Mouse (Mus musculus): ENCODE results near the gene Cir1.
A peak's percentile ranks its signal among the peaks of the same experiment; 100 is the strongest.

Gene Cir1

DNA sequence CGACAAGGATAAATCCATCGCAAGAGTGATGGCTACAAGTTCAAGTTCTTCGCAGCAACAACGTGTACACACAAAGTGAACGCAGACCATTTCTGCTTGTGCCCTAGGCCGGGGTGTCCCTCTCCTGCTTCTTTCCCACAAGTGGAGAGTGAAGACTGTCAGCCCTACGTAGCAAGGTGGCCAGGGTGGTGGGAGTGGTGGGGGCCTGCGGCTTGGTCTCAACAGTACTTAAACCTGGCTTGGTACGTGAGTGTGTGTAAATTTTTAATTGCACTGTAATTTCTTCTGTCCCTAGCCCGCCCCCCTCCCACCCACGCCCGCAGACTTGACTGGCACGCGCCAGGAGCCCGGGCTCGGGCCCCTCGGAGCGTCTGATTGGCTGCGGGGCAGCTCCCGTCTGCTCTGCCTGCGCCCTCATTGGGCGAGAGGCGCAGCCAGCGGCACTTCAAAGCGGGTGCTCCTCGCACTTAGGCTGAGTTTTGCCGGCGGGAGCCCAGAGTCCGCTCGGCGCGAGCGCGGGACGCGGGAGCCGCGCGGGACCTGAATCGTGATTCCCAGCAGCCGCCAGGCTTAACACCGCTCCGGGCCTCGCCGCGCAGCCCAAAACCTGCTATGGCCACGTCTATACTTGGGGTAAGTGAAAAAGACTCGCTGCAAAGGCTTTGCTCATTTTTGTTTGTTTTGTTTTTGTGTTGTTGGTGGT, 40.9 kb downstream of the Cir1 start, which contains the start of gene Sp9:
Sp9 (plus strand) TSS at position 467 of the 703 bp plus-strand sequence.
- peak; percentile 91 for DNase-seq

DNA sequence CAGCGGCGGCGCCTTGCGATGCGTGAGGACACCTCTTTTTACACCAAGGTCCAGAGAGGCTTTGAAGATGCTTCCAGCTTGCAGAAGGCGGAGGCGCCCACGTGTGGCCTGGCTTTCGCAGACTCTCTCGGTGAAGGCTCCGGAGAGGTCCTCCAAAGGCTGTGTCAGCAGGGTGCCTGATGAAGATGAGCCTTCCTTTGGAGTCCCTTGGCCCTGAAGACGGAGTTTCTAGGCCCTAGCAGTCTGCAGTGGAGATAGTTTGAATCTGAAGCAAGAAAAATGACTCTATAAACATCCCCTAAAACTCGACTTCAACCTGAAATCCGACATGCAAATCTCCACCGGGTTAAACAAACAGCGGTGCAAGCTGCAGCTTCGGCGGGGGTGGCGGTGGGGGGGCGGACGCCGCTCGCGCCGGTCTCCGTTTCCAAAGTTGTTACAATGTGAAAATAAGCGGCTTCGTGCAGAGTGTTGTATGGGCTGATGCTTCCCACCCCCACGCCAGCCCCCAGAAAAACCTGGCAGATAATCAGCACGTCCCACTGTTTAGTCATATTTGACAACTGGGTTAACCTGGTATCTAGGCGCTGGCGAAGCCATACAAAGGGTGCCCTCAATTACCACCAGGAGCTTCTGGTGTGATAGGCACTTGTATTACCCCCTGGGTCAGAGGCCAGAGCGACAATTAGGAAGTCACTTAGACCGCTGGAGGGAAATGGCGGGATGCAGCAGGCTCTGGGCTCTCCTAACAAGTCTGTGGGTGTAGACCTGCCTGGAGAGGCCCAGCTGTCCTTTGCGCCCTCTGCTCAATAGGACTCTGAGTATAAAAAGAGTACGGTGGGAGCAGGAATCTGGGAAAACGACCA, 41.7 kb downstream of the Cir1 start:
- DNase-seq: peak; percentile 89

DNA sequence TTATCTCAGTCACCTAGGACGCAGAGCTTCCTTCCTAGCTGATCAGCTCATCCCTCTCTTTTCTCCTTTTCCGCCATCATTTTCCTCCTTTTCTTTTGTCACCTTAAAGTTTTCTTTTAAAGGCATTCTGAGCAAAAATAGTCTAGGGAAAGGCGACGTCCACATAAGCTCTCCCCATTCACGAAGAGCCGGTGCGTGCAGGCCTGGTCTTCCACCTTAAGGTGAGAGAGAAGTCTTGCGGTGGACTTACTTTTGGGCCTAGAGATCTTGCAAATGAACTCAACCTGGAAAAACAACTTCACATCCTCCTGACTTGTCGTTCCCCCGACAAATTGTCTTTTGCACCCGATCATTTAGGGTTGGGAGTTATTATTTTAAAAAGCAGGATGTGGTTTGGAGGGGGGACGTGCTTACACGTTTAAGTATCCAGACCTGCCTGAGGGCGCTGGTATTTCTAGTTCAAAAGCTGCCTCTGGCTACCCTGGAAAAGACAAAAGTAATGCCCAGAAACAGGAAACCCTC, 42.4 kb downstream of the Cir1 start:
- no peak for DNase-seq

DNA sequence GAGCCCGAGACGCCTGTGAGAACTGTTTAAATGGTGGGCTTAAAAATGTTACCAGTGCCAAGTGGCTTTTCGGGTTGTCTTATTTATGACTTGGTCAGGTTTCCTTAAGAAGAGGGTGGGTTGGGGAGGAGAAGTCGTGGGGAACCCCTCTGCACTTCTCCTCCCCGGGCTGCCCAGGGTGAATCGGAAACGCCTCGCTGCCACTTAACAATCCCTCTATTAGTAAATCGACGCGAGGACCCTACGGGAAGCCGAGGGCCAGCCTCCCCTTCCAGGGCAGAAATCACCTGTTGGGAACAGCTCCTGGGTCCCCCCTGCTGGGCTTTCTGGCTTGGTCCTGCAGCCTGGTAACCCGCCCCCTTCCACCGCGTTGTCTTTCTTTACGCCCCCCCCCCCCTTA, 42.8 kb downstream of the Cir1 start:
- no peak for DNase-seq

DNA sequence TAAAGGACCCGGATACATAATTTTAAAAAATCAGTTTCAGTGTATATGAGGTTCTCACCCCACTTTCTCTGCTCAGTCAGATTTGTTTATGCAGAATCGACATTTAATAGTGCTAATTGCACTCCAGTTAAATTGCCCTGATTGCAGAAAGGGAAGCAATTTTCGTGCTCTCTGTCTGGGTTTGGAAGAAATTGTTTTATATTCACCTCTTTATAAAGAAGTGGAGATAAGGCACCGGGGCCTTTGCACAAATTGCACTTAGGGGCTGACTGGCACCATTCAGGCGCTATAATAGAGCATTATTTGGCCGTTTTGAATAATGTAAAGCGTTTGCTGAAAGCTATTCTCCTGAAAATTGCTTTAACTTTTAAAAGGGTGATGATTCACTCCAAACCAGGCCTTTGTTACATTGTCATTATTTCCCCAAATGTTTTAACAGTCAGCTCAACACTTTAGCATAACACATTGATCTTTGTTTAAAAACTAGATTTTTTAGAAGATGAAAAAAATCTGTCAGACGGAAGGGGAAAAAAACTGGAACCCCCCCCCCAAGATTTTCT, 43.6 kb downstream of the Cir1 start:
- no peak for DNase-seq

DNA sequence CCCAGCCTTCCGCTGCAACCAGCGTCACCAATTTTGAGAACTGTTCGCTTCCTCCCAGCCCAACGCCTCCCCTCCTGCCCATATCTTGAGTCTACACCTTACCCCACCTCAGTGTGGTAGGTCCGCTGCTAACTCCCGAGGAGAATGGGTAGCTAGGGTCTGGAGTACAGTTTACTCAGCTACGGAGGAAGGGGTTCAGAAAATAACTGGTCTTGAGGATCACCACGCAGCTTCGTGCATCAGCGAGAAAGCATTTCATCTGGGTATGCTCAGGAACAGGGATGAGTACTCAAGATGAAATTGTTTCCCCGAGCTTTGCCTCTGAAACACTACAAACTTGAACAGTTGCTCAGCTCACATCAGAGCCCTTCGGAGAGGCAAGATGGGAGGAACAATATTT, 44.2 kb downstream of the Cir1 start:
- DNase-seq: no peak

DNA sequence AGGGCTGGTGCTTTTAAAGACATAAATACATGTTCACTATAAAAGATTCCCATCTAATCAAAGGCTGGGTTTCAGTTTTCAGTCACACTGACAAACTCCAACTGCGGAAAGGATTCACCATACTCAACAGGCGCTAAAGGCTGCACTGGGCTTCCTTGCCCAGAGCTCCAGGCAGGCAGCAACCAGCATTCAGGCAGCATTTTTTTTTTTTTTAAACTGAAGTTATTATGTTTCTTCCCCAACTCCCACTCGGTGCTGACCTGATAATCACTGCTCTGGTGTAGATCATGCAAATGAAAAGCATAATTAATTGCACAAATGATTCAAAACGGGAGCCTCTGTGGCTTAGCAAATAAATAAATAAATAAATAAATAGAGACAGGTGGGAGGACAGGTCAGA, 44.7 kb downstream of the Cir1 start:
- DNase-seq: no peak

DNA sequence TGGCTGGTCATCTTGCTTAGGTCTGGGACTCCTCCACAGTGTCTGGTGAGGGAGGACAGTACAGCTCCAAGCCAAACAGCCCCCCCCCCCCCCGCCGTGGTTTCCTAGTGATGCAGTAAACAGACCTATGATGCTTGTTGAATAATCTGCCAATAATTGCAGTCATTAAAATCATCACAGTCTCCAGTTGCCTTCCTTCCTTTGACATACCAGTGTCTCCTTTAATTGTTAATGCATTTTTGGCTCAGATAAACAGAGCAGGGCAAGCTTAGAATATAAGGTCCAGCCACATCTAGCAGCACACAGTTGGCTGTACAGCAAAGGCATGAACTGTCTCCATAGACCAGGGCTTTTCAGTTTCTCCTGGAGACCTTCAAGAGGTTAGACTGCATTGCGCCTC, 45.3 kb downstream of the Cir1 start:
- no peak for DNase-seq

DNA sequence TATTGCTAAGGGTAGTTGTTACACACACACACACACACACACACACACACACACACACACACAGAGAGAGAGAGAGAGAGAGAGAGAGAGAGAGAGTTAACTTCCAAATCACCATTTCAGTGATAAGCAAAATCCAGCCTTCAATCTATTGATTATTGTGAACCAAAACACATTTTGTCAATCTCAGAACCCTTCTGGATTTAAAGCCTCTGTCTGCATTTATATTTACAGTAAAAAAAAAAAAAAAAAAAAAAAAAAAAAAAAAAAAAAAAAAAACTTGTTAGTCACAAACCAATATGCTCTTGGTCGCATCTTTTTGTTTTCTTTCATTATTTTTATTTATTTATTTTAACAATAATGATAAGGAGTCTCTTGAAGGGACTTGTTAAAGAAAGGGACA, 45.9 kb downstream of the Cir1 start:
- DNase-seq: no peak

DNA sequence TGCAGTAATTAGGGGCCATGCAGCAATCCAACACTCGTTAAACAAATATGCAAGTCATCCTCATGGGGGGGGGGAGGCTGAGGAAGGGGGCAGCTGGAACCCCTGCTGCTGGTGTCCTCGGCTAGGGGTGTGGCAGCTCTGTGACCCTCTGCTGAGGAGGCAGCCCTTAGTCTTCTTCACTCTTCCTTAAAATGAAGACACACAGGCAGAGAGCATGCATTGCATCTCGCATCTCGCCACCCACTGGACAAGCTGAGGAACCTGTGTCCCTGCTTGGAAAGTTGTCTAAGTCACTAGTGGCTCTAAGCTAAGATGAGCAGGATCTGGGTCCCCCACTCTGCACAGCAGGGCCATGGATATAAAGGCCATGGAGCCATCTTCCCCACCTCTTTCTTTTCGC, 46.5 kb downstream of the Cir1 start:
- DNase-seq: no peak

DNA sequence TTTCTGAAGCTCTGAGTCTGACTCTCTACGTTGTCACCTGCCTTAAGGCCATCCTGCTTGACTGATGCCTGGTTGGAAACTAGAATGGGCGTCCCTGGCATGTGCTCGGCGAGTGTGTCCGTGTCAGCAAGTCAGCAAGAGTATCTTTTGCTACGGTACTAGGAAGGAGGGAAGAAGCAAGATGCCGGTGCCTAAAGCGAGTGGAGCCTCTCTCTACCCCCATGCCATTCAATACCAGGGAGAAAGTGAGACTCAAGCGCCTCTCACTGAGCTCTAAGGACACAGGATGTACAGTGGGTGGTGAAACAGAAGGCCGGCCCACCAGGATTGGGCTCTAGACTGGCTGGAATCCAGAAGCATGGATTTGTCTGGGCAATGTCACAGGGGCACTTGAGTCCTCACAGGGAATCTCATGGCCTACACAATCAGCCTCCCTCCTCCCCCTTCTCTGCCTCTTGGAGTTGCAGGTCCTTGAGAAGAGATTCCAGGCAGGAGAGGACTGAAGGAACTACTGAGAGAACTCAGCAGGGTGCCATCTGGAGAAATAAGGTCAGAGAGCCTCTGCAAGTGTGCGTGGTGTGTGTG, 47.8 kb downstream of the Cir1 start:
- peak; percentile 83 for DNase-seq

DNA sequence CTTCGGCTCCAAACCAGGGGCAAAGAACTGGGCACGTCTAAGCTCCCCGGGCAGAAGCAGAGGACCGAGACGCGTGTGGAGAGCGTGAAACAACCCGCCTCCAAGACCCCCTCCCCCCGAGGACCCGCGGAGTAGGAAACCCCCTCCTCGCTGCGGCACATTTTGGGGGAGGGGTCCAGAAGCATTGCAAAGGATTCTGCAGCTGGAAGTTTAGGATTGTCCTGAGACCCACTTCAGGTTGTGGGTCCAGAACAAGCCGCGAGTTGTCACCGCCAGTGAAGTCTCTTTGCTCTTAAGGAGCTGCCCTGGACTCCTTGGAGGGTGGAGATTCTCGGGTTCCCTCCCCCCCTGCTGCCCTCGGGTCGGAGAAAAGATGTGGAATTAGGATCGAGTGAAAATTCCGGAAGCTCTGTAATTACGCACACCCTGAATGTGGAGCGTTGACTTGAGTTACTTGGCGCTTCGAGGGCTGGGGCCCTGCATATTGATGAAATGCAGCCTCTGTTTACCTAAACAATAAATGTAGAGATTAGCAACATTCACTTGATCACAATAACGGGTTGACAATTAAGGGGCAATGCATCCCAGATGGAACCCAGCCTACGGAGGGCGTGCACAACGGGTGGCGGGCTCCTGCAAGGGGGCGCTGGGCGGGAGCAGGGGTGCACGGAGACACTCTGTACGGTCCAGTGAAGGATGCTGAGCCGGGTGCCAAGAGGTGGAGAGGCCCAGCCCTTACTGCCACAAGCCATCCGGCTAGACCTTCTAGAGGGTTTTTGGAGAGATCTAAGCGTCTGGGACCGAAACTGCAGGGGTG, 48.5 kb downstream of the Cir1 start:
- DNase-seq: peak; percentile 89

DNA sequence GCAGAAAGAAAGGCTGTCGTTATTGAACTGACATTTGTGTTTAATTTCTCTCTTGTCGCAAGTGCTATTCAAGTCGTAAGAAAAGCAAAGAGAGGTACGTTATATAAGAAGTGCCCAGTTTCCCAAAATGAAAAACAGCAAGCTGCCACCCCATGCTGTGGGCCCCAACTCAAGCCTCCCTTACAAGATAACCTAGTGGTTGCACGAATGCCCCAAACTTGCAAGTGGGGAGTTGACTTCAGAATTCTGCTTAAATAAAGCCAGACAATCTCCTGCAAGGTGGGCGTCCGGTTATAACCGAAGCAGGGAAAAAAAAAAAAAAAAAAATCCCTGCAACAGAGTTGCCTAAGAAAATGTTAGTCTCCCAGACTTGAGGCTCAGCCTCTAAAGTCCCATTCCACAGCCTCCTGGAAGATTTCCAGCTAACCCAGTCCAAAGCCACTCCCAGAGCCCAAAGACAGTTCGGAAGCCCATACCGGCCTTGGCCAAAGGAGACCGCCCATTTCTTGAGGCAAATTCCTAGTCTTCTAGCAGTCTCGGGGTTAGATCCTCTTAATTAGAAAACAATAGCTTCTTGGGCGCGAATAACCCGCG, 49.2 kb downstream of the Cir1 start:
- DNase-seq: no peak

DNA sequence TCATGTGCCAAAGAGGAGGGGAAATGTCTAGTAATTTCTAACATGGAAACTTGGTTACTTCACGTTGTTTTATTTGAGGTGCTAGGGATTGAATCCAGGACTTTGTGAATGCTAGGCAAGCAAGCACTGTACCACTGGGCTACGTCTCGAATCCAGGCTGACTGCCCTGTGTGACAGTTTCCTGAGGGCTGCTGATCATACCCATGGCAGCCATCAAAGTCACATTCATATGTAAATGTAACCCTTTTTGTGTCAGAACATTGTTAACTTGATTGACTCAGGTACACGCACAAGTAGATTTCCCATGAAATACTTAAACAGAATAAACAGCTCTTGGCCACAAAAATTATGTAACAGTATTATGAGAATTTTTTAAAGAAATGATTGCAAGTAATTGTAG, 63.8 kb downstream of the Cir1 start:
- peak; percentile 44 for DNase-seq

DNA sequence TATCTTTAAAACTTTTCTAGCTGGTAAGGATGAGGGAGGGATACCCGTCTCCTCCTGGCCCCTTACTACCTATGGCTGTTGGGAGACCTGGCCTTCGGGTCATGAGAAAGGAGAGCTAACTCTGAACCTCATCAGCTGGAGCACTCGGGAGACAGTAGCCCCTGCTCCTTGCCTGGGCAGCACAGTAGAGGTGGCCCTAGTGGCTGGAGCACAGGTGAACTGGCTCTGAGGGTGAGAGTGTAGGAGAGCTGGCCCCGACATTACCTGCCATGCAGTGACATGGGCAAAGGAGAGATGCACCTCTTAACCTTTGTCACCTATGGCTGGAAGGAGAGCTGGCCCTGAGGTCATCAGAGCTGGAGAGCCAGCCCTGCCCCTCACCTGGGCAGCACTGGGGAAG, 71.2 kb downstream of the Cir1 start:
- DNase-seq: peak; percentile 81

All from heart, adult 11 months (tissue).